Mouse (Mus musculus) ovary, adult 2 months (tissue): ENCODE results near the gene Sptb. TPM values are rescaled to one million over a fixed set of nuclear protein-coding genes. Genes with fewer than 3 reads are reported as not detected.

ENCODE experiments used
- polyA plus RNA-seq: library from polyadenylated mRNA; depleted of rRNA; stranded (reverse); fragments of >200 nt; gene quantifications from 2 replicates; pipeline ENCODE4 v1.2.3, GENCODE M21; 2012; rRNA removed

The Sptb gene
- 6.3 and 8.0 TPM in 2 replicates for polyA plus RNA-seq

DNA sequence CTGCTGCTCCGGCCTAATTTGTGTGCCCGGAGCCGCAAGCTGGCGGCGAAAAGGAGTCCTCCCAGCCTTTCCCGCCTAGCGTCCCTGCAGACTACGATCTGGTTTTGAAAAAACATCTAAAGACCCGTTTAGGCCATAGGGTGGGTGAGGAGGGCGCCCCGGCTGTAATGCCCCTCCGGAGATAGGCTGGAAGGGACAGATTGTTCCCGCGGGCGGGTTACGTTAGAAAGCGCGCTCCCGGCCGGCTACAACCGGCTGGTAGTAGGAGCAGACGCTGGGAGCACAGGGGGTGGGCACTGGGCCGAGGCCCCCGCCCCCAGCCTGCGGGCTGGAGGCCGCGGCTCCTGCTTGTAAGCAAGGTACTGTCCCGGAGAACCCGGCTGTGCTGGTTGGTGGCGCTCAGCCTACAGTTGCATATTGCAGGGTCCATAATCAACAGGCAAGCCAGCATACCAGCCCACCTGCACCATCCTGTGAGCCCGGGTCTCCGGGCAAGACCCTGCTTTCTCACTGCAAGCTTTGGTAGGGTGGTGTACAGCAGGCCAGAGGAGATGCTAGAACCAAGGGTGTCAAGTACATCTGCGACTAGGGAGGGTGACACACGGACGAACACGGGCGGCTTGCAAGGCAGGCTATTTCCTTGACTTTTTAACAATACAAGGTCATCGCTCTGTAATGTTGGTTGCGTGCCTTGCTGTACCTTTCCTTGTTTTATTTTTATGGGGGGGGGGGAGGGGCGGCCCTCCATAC is at the start of gene Sptb:
TSS of gene Sptb (minus strand) at position 197 of the 750 bp plus-strand sequence.

DNA sequence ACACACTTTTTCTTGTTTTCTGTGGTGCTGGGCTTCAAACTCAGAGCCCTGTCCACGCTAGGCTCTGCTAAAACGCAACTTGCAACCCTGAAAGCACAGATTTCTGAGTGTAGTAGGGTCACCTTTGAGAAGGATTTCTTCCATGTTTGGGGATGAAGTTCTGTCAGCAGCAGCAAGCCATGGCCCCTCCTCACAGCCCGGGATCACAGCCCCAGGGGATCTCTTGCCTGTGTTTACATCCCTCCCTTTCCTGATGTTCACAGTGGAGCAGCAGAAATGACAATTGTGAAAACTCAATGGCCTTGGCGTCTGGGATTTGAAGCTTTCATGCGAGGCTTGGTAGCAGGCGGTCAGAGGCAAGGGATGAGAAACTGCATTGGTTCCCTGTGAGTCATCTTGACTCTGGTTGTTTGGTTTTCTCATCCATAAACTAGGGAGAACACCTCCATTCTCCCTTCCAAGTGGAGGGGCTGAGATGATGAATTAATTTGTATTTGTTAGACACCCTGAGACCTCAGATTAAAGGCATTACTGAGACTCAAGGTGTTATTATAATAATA is 179.7 kb downstream of the Sptb start, which contains the start of gene Plekhg3:
TSS of gene Plekhg3 (plus strand) at position 312 of the 560 bp plus-strand sequence.

Other genes with a start within 250 kb of the Sptb start
- gene Plekhg3, start 179.7 kb downstream of the Sptb start, polyA plus RNA-seq, result 40.8 and 42.4 TPM in 2 replicates
- gene Churc1, start 55.0 kb upstream of the Sptb start, polyA plus RNA-seq, result 24.5 and 29.9 TPM in 2 replicates
- 41.0 and 41.8 TPM in 2 replicates for gene Fntb, start 55.0 kb upstream of the Sptb start, polyA plus RNA-seq
- 3.3 and 4.7 TPM in 2 replicates for gene Gpx2, start 85.0 kb upstream of the Sptb start, polyA plus RNA-seq
- 7.9 and 8.8 TPM in 2 replicates for gene Rab15, start 112.4 kb upstream of the Sptb start, polyA plus RNA-seq